Mouse (Mus musculus) heart, adult 2 months (tissue): ENCODE measurements at regions not wholly inside any gene's neighbourhood (a gene's known extent, or its start where the extent isn't known, plus 50 kb on each side); places are given as distances from the start of the nearest gene placed in this dataset.

Experiments used
- CTCF ChIP-seq: fragments of 200-600 bp; IDR thresholded peaks from 2 replicates; pipeline ENCODE4 v1.8.1; 2022; ENCODE audit warnings: antibody characterized with exemption, mild to moderate bottlenecking, moderate library complexity
- EP300 ChIP-seq: fragments of 200-500 bp; IDR thresholded peaks from 2 replicates; pipeline ENCODE4 v1.6.1; 2011; ENCODE audit warnings: low read depth, low read length, control low read depth; ENCODE audit not compliant: insufficient read depth
- POLR2A ChIP-seq: fragments of 200-500 bp; IDR thresholded peaks from 2 replicates; pipeline ENCODE4 v1.6.1; 2011; ENCODE audit warnings: mild to moderate bottlenecking, low read depth, low read length, control low read depth; ENCODE audit not compliant: insufficient read depth

- TF ChIP-seq CTCF (no peak), POLR2A (no peak), EP300 (no peak)
These were observed 170.9 kb upstream of the Rapgef5 start for GRCm38 (mm10) chr12:117345088-117345977.
